Mouse (Mus musculus) NIH3T3 (cell line): Measurements from ENCODE around the gene Snw1.
"Not testable (repeated sequence)": the region's sequence is repeated elsewhere in the genome, so short reads cannot be mapped to it uniquely, and the experiment has no call there.

Experiments
- DNase-seq: peaks from one replicate; pipeline ENCODE4 v3.0.0-alpha.2; 2012; ENCODE audit warnings: low read depth

Snw1 gene

DNA sequence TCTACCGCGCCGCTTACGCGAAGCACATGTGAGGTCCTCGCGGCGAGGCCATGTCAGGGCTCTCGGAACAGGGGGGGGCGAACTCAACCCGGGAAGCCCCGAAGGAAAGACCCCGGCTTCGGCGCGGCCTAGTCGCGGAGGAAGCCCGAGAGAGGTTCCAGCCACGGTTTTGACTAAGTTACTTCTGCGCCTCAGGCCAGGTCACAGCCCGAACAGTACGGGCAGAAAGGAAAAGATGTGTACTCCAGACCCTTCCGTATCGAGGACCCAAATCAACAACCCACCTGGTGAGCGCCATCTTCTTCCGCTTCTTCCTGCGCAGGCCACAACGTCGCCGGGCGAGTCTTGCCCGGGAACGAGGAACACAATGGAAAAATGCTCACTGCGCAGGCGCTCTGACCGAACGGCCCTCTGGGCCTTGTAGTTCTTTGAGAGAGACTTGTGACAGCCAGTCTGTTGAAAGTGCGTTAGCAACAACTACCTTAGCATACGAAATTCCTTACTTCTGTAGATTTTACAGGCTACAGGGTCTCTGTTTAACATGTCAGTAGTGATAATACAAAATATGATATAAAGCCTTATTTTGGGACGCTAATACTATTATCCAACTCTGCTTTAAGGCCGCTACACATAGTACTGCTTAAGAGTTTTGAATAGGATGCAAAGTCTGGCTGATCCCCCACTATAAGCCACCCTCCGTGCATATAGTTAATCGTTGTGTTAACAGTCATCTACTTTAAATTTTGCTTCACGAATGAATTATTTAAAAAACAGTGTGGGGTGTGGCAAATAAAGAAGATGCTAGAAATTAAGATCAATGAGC lies at the start of gene Snw1:
Snw1 (minus strand) TSS at position 311 of the 823 bp plus-strand sequence.
- peak; percentile 98 for DNase-seq

- not testable (repeated sequence) for DNase-seq
Measured at GRCm38 (mm10) chr12:87519616-87520015, 47.5 kb upstream of the Snw1 start.

DNA sequence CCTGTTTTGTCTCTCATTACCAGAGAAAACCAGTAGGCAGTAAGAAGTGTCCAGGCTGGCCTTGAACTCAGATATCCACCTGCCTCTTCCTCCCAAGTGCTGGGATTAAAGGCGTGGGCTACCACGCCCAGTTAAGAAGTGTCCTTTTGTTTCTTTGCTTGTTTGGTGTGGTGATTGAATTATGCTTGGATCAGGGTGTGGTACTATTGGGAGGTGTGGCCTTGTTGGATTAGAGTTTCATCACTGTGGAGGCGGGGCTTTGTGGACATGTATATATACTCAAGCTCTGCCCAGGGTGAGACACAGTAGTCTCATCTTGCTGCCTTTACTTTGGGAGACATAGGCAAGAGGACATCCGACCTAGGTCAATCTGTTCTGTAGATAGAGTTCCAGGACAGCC lies 41.9 kb upstream of the Snw1 start, which contains the start of gene Gm8300:
Gm8300 (plus strand) TSS at position 301 of the 400 bp plus-strand sequence.
- not testable (repeated sequence) for DNase-seq

GRCm38 (mm10) chr12:87494421-87494820 lies 22.3 kb upstream of the Snw1 start, which contains the start of gene Gm5788:
TSS of gene Gm5788 (plus strand) at chr12:87494721.
- DNase-seq: not testable (repeated sequence)

GRCm38 (mm10) chr12:87488683-87489082 lies 16.6 kb upstream of the Snw1 start:
- not testable (repeated sequence) for DNase-seq

- DNase-seq: not testable (repeated sequence)
Measured at GRCm38 (mm10) chr12:87482482-87482881, 10.4 kb upstream of the Snw1 start.

- DNase-seq: no peak
Measured at GRCm38 (mm10) chr12:87474756-87475155, 2.7 kb upstream of the Snw1 start.

- DNase-seq: peak; percentile 61
Measured at GRCm38 (mm10) chr12:87471421-87471963, 582 bp downstream of the Snw1 start.

DNA sequence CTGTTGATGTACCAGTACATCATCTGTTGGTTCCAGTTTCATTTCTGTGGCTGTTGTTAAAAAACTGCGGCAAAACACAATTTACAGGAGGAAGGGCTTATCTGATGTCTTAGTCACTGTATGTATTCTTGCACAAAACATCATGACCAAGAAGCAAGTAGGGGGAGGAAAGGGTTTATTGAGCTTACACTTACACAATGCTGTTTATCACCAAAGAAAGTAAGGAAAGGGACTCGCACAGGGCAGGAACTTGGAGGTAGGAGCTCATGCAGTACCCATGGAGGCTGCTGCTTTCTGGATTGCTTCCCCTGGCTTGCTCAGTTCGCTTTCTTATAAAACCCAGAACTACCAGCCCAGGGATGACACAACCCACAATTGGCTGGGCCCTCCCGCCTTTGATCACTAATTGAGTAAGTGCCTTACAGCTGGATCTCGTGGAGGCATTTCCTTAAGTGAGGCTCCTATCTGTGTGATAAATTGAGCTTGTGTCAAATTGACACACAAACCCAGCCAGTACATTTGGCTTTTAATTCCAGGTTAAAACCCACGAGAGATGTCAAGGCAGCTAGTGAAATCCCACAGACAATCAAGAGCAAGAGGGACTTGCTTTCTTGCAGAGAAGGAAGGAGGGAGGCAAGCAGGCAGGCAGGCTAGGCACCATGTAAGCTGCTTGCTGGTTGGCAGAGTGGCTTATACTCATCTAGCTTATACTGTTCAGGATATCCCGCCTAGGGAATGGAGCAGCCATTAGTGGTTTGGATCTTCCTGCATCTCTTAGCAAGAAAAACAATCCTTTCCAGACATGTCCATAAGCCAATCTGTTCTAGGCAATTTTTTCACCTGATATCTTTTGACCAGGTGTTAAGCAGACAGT lies 1.6 kb downstream of the Snw1 start:
- peak; percentile 17 for DNase-seq

DNA sequence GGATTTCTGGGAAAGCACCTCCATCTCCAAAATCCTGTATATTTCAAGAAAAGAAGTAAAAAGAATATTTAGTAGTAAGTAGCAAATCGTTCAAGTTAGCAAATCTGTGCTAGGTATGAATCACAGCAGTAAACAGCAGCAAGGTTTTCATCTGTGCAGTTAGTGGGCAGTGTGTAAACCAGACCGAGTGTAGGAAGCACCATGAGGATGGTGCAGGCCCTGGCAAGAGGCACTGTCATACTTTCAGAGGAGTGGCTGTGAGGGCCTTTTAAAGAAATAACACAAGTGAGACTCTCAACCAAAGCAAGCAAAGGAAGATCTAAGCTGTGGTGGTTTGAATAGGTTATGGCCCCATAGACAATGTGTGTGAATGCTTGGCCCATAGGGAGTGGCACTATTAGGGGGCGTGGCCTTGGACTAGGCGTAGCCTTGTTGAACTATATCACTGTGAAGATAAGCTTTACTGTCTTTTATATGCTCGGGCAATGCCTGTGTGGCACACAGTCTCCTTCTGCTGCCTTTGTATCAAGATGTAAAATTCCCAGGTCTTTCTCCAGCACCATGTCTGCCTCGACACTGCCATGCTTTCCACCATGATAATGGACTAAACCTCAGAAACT lies 7.3 kb downstream of the Snw1 start:
- DNase-seq: no peak

DNA sequence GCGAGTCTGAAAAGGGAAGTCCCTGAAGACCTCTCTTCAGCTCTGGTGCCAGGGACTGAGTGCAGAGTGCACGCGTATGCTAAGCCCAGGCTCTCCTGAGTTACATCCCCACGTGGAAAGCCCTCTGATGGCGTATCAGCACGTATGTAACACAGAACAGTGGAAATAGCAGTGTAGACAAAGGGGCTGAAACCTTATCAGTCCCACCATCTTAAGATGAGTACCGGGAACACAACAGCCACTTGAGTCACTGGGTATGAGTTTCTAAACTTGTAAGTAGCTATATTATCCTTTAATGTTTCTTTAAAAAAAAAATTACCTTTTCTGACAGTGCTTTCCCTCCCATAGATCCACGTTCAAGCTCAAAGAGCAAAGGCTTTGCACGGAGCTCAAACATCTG lies 22.6 kb downstream of the Snw1 start:
- no peak for DNase-seq

DNA sequence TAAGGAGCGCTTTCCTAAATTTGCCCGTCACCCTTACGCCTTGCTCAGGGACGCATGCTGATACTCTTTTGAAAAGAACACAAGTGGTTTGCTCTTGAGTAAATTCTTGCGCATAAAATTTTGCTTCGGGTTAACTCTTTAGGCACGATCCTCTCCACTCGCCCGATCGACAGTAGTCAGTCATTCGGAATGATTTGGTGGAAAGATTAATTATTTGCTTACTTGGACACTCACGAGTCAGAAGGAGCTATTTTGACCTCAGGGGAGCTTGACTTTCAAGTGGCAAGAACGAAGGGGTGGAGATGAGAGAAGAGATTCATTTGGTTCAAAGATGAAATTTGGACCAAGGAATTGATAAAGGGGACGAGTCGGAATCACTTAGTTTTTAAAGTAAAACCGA lies 27.9 kb downstream of the Snw1 start:
- peak; percentile 21 for DNase-seq

DNA sequence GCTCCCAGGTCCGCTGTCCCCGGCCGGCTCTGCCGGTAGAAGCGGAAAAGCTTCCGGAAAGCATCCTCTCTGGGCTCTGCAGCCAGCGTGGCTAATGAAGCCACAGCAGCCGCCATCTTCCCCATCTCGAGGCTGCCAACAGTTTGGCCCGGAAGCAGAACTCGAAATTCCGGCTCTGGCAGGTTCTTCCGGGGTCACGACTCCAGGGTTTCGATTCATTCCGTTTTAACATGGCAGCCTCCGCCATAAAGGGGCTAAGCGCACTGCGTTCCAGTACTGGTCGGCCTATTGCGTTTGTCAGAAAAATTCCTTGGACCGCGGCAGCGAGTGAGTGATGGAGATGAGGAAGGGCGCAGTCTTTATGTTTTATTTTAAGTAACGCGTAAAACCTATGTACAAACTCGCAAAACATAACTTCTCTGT lies 28.4 kb downstream of the Snw1 start, which contains the start of the genes Slirp and Alkbh1:
Slirp (plus strand) TSS at position 197 of the 423 bp plus-strand sequence.
Alkbh1 (minus strand) TSS at position 318 of the 423 bp plus-strand sequence.
- peak; percentile 94 for DNase-seq

DNA sequence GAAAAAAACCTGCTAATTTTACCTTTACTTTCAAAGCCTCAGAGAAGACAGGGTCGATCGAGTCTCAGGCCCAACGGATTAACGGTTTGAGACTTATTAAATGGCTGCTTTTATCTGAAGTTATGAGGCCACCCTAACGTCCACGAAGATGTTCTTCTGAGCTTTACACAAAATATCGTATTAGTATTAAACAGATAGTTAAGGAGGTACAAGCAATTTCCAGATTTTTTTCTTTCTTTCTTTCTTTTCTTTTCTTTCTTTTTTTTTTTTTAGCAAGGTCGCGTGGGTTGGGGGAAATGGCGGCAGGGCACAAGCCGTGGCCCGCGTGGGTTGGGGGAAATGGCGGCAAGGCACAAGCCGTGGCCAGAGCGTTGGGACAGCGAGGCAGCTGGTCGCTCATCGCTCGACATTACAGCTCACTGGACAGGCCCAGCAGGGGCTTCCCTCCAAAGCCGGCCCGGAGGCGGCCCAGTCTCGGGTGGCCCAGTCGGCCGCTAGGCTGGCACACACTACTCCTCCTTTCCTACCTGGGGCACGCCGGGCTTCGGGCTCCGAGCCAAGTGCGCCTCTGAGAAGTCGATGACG lies 28.9 kb downstream of the Snw1 start:
- DNase-seq: no peak

DNA sequence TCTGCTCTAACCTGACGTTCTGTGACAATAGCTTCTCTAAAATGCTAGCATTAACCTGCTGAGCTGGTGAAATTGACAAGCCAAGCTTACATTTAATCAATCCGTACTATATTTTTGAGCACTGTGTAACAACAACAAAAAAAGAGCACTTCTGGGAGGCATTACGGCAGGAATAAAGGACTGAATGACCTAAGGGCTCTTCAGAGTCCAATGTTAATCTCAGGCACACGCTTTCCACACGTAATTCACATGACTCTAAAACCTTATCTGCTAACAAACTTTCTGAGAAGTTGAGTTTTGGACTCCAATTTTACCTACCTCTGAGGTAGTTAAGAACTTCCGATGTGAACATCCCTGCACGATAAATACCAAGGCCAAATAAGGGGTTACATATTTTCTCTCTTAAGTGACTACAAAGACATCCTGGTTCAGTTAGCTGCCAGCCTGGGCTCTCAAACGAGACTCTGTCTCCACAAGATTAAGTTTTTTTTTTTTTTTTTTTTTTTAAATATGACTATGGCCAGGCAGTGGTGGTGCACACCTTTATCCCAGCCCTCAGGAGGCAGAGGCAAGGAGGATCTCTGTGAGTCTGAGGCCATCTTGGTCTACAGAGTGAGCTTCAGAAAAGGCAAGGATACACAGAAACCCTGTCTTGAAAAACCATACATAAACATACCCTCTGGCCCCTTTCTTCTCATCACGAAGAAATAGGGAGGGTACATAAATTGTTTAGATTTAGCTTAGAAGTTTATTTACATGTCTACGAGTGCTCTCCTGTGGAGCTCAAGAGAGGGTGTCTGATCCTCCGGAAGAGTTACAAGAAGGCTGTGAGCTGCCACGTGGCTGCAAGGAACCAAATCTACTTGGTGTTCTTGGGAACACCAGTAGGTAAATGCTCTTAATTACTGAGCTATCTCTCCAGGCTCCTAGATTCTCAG lies 29.6 kb downstream of the Snw1 start:
- DNase-seq: peak; percentile 48

DNA sequence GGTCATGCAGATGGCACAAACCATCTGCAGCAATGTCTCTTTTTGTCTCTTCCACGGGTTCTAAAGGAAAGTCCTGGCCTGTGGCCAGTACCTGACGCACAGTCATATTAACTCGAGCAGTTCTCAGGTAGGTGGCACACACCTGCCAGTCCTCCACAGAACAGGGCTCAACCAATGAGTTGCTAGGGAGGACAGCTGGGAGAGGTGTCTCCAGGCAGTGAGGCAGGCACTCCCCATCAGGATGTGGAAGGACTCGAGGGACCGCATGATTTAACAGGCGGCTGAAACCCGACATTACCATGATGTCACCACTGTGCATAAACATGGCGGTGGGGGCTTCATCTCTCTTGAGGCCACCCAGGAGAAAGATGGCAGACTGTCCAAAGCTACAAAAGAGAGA lies 43.2 kb downstream of the Snw1 start:
- DNase-seq: no peak

- no peak for DNase-seq
Measured at GRCm38 (mm10) chr12:87428295-87428694, 43.8 kb downstream of the Snw1 start.

DNA sequence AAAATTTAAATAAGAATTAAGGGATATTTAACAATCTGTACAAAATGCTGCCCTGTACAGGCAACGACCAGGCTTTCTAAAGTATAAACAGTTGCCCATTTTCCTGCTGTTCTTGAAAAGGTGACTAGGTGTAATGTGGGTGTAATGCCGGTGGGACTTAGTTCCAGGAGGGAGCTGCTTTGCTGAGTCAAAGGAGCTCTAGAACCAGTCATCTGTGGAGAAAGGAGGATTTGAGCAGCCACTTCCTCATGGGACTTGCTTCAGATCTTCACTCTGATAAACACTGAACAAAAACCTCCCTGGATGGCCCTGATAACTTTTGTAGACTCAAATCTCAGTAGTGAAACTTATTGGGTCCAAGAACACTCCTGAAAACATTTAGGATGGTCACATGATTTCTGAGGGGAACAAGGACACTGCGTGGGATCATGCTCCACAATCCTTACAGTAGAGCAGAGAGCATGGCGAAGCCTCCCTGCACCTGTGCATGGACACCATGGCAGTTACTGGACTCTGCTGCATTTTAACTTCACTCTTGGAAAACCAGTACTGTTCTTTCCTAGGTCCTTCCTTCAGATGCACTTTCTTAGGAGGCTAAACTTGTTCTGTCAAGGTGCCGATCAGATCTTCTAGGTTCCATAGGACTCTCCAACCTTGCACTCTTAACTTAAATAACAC lies 45.6 kb downstream of the Snw1 start:
- DNase-seq: no peak

GRCm38 (mm10) chr12:87424516-87424915 lies 47.6 kb downstream of the Snw1 start:
- DNase-seq: no peak

GRCm38 (mm10) chr12:87423700-87424099 lies 48.4 kb downstream of the Snw1 start:
- no peak for DNase-seq
